Mouse (Mus musculus) olfactory bulb, adult 2 months (tissue): ENCODE measurements around the gene Ptgir.

Experiments used
- CTCF ChIP-seq: fragments of 200-500 bp; IDR thresholded peaks from 2 replicates; pipeline ENCODE4 v1.5.1; 2012; ENCODE audit warnings: low read depth, mild to moderate bottlenecking, low read length, moderate library complexity; ENCODE audit not compliant: insufficient read depth
- POLR2A ChIP-seq: fragments of 200-500 bp; IDR thresholded peaks from 2 replicates; pipeline ENCODE4 v1.6.1; 2012; ENCODE audit warnings: mild to moderate bottlenecking, low read depth, low read length, moderate library complexity; ENCODE audit not compliant: insufficient read depth

DNA sequence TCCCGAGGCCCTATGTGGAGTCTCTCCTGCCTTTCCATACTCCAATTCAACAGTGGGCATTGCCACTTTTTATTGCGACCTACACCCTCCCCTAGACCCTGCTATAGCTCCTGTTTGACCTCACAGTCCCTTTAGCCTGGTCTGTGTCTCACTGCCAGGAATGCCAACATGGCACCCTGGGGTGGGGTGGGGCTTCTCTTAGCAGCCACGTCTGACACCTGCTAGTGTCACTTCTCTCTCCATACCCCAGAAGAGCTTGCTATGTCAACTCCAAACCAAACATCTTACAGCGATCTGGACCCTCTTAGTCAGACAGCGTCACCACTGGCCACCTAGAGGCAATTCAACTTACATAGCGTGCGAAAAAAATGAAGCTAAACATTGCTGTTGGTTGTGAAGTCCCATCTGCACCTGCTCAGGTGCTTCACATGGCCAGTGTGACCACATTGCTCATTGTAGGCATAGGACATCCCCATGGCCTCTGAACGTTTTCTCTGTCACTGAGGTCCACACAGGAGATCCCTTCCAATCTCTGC, 42.7 kb downstream of the Ptgir start:
- no peak for TF ChIP-seq CTCF
- no peak for TF ChIP-seq POLR2A
